Mouse (Mus musculus) heart, embryonic 11.5 days (tissue): ENCODE results near the gene Pef1. TPM values are rescaled to one million over a fixed set of nuclear protein-coding genes. Genes with fewer than 3 reads are reported as not detected.

ENCODE experiments used
- ATAC-seq: fragments of 200-750 bp; cut with Nextera tagmentation; replicated peaks from 2 replicates; pipeline ENCODE4 v1.8.0; 2017; ENCODE audit warnings: moderate library complexity; ENCODE audit not compliant: insufficient number of reproducible peaks, low FRiP score, low TSS enrichment
- H3K27ac ChIP-seq: fragments of 300-500 bp; sonication (generic); 2 replicates; pipeline ENCODE4 v1.5.1; 2014; ENCODE audit warnings: mild to moderate bottlenecking, low read depth, low read length
- H3K27me3 ChIP-seq: fragments of 300-500 bp; sonication (generic); 2 replicates; pipeline ENCODE4 v1.6.1; 2014; ENCODE audit warnings: mild to moderate bottlenecking, low read length, mixed read lengths; ENCODE audit not compliant: control insufficient read depth, insufficient read depth
- H3K36me3 ChIP-seq: fragments of 300-500 bp; sonication (generic); 2 replicates; pipeline ENCODE4 v1.6.1; 2014; ENCODE audit warnings: mild to moderate bottlenecking, low read length, moderate library complexity, mixed read lengths; ENCODE audit not compliant: control insufficient read depth, insufficient read depth
- H3K4me1 ChIP-seq: fragments of 300-500 bp; sonication (generic); 2 replicates; pipeline ENCODE4 v1.6.1; 2014; ENCODE audit warnings: low read length; ENCODE audit not compliant: control insufficient read depth, insufficient read depth
- H3K4me2 ChIP-seq: fragments of 300-500 bp; sonication (generic); 2 replicates; pipeline ENCODE4 v1.6.1; 2014; ENCODE audit warnings: mild to moderate bottlenecking, moderate library complexity
- H3K4me3 ChIP-seq: fragments of 300-500 bp; sonication (generic); 2 replicates; pipeline ENCODE4 v1.5.1; 2014; ENCODE audit warnings: low read depth, low read length
- H3K9ac ChIP-seq: fragments of 300-500 bp; sonication (generic); 2 replicates; pipeline ENCODE4 v1.6.1; 2014; ENCODE audit warnings: mild to moderate bottlenecking, low read depth, low read length, moderate library complexity
- H3K9me3 ChIP-seq: fragments of 300-500 bp; sonication (generic); replicated peaks from 2 replicates; pipeline ENCODE4 v1.6.1; 2016; ENCODE audit warnings: low read length; ENCODE audit not compliant: control insufficient read depth
- whole genome bisulfite sequencing: fragments of 180-500 bp; shearing (Covaris S2); extraction: QIAGEN DNeasy Blood & Tissue Kit; methylation state at CpG from one replicate; pipeline ENCODE4 v1.1.7; 2014; ENCODE audit not compliant: insufficient replicate concordance; 5-methylcytosine and 5-hydroxymethylcytosine counted together
- polyA plus RNA-seq: library from polyadenylated mRNA; unstranded; fragments of >200 nt; fragmentation: Nextera tagmentation; extraction: Ambion mirVana; gene quantifications from 2 replicates; pipeline ENCODE4 v1.2.1, GENCODE M21; 2014

Gene Pef1
- polyA plus RNA-seq, 1 experiment from 2014 or later, result 58.0 TPM

- Histone ChIP-seq H3K9me3 (no peaks in the 10 kb centered on the region), H3K27me3 (no peaks in the 10 kb centered on the region), H3K4me3 (no peak overlapping the region), H3K4me2 (no peak overlapping the region), H3K9ac (no peak overlapping the region), H3K4me1 (no peaks in the 10 kb centered on the region), H3K36me3 (peaks cover 10% of the 10 kb centered on the region; the same call in 1 of the 2 replicates), H3K27ac (no peak overlapping the region)
- ATAC-seq, result no peak
- 58% methylated on average over 4 of the region's 4 CpGs for WGBS
Measured at GRCm38 (mm10) chr4:130120752-130121151, 18.4 kb downstream of the Pef1 start.

GRCm38 (mm10) chr4:130121560-130121959 is 19.2 kb downstream of the Pef1 start:
- Histone ChIP-seq H3K27ac (no peak overlapping the region), H3K9ac (no peak overlapping the region), H3K36me3 (peaks cover 15% of the 10 kb centered on the region; the same call in 1 of the 2 replicates), H3K27me3 (no peaks in the 10 kb centered on the region), H3K4me1 (no peaks in the 10 kb centered on the region), H3K4me2 (no peak overlapping the region), H3K4me3 (no peak overlapping the region), H3K9me3 (no peaks in the 10 kb centered on the region)
- WGBS, result 74% methylated on average over 8 of the region's 8 CpGs
- no peak for ATAC-seq

- H3K27me3 ChIP-seq, result no peaks in the 10 kb centered on the region
- H3K36me3 ChIP-seq, result peaks cover 21% of the 10 kb centered on the region
- no peak overlapping the region for H3K27ac ChIP-seq
- ATAC-seq, result no peak
- H3K4me2 ChIP-seq, result no peak overlapping the region
- no peaks in the 10 kb centered on the region for H3K9me3 ChIP-seq
- no peak overlapping the region for H3K9ac ChIP-seq
- 89% methylated on average over 5 of the region's 5 CpGs for WGBS
- no peaks in the 10 kb centered on the region for H3K4me1 ChIP-seq
- no peak overlapping the region for H3K4me3 ChIP-seq
Measured at GRCm38 (mm10) chr4:130123020-130123419, 20.7 kb downstream of the Pef1 start.

- Histone ChIP-seq H3K4me2 (no peak overlapping the region), H3K4me3 (no peak overlapping the region), H3K9me3 (no peaks in the 10 kb centered on the region), H3K27me3 (no peaks in the 10 kb centered on the region), H3K36me3 (peaks cover 21% of the 10 kb centered on the region), H3K4me1 (peaks cover 5% of the 10 kb centered on the region; the same call in 1 of the 2 replicates), H3K27ac (no peak overlapping the region), H3K9ac (no peak overlapping the region)
- ATAC-seq, result no peak
- 89% methylated on average over 4 of the region's 4 CpGs for WGBS
Measured at GRCm38 (mm10) chr4:130124110-130124509, 21.8 kb downstream of the Pef1 start.

- no peak overlapping the region for H3K4me2 ChIP-seq
- H3K9me3 ChIP-seq, result no peaks in the 10 kb centered on the region
- H3K4me1 ChIP-seq, result peaks cover 5% of the 10 kb centered on the region; the same call in 1 of the 2 replicates
- 88% methylated on average over 6 of the region's 6 CpGs for WGBS
- peaks cover 21% of the 10 kb centered on the region for H3K36me3 ChIP-seq
- no peak overlapping the region for H3K27ac ChIP-seq
- H3K27me3 ChIP-seq, result no peaks in the 10 kb centered on the region
- ATAC-seq, result no peak
- H3K4me3 ChIP-seq, result no peak overlapping the region
- no peak overlapping the region for H3K9ac ChIP-seq
Measured at GRCm38 (mm10) chr4:130125164-130125563, 22.8 kb downstream of the Pef1 start.

- ATAC-seq, result no peak
- H3K36me3 ChIP-seq, result peaks cover 21% of the 10 kb centered on the region
- no peak overlapping the region for H3K4me3 ChIP-seq
- no peak overlapping the region for H3K4me2 ChIP-seq
- no peak overlapping the region for H3K9ac ChIP-seq
- WGBS, result 75% methylated on average over 5 of the region's 5 CpGs
- no peaks in the 10 kb centered on the region for H3K9me3 ChIP-seq
- H3K4me1 ChIP-seq, result peaks cover 5% of the 10 kb centered on the region; the same call in 1 of the 2 replicates
- H3K27me3 ChIP-seq, result no peaks in the 10 kb centered on the region
- H3K27ac ChIP-seq, result no peak overlapping the region
Measured at GRCm38 (mm10) chr4:130125935-130126334, 23.6 kb downstream of the Pef1 start.

- Histone ChIP-seq H3K4me3 (no peak overlapping the region), H3K9ac (no peak overlapping the region), H3K27ac (no peak overlapping the region), H3K27me3 (no peaks in the 10 kb centered on the region), H3K4me1 (peaks cover 7% of the 10 kb centered on the region), H3K36me3 (peaks cover 16% of the 10 kb centered on the region), H3K4me2 (no peak overlapping the region), H3K9me3 (no peaks in the 10 kb centered on the region)
- whole genome bisulfite sequencing, result 58% methylated on average over 5 of the region's 5 CpGs
- no peak for ATAC-seq
Measured at GRCm38 (mm10) chr4:130128907-130129306, 26.5 kb downstream of the Pef1 start.

- no peak overlapping the region for H3K4me3 ChIP-seq
- H3K36me3 ChIP-seq, result peaks cover 13% of the 10 kb centered on the region
- 81% methylated on average over 10 of the region's 10 CpGs for WGBS
- no peak overlapping the region for H3K27ac ChIP-seq
- no peak overlapping the region for H3K9ac ChIP-seq
- no peak overlapping the region for H3K4me2 ChIP-seq
- no peak for ATAC-seq
- no peaks in the 10 kb centered on the region for H3K9me3 ChIP-seq
- peaks cover 7% of the 10 kb centered on the region for H3K4me1 ChIP-seq
- H3K27me3 ChIP-seq, result no peaks in the 10 kb centered on the region
Measured at GRCm38 (mm10) chr4:130130082-130130481, 27.7 kb downstream of the Pef1 start.

GRCm38 (mm10) chr4:130130641-130131350 is 28.4 kb downstream of the Pef1 start:
- Histone ChIP-seq H3K4me3 (no peak overlapping the region), H3K9ac (no peak overlapping the region), H3K27me3 (no peaks in the 10 kb centered on the region), H3K4me2 (no peak overlapping the region), H3K9me3 (no peaks in the 10 kb centered on the region), H3K36me3 (peaks cover 10% of the 10 kb centered on the region), H3K4me1 (peaks cover 7% of the 10 kb centered on the region), H3K27ac (no peak overlapping the region)
- ATAC-seq, result no peak
- 64% methylated on average over 13 of the region's 13 CpGs for WGBS
